Mouse (Mus musculus): ENCODE data around the gene Gm10134.

Gene Gm10134

GRCm38 (mm10) chr2:28532938-28533771, 27.3 kb downstream of the Gm10134 start:
- peak; percentile 89 for DNase-seq (ENCODE audit: low spot score)

GRCm38 (mm10) chr2:28533901-28534435, 28.1 kb downstream of the Gm10134 start:
- no peak for DNase-seq (ENCODE audit: low spot score)

GRCm38 (mm10) chr2:28534436-28535262, 28.8 kb downstream of the Gm10134 start:
- no peak for DNase-seq (ENCODE audit: low spot score)

GRCm38 (mm10) chr2:28535263-28535540, 29.3 kb downstream of the Gm10134 start:
- DNase-seq (ENCODE audit: low spot score), result no peak

- DNase-seq (ENCODE audit: low spot score), result no peak
Observed at GRCm38 (mm10) chr2:28535650-28536049, 29.8 kb downstream of the Gm10134 start.

GRCm38 (mm10) chr2:28536166-28536565, 30.3 kb downstream of the Gm10134 start:
- peak; percentile 63 for DNase-seq (ENCODE audit: low spot score)

- no peak for DNase-seq (ENCODE audit: low spot score)
Observed at GRCm38 (mm10) chr2:28536766-28537633, 31.1 kb downstream of the Gm10134 start.

- no peak for DNase-seq (ENCODE audit: low spot score)
Observed at GRCm38 (mm10) chr2:28537634-28537920, 31.7 kb downstream of the Gm10134 start.

GRCm38 (mm10) chr2:28537995-28538816, 32.3 kb downstream of the Gm10134 start:
- DNase-seq (ENCODE audit: low spot score), result no peak

GRCm38 (mm10) chr2:28538817-28539128, 32.9 kb downstream of the Gm10134 start:
- no peak for DNase-seq (ENCODE audit: low spot score)

- DNase-seq (ENCODE audit: low spot score), result peak; percentile 66
Observed at GRCm38 (mm10) chr2:28539206-28539605, 33.3 kb downstream of the Gm10134 start.

- no peak for DNase-seq (ENCODE audit: low spot score)
Observed at GRCm38 (mm10) chr2:28539949-28540348, 34.1 kb downstream of the Gm10134 start.

GRCm38 (mm10) chr2:28540587-28541227, 34.8 kb downstream of the Gm10134 start:
- no peak for DNase-seq (ENCODE audit: low spot score)

- DNase-seq (ENCODE audit: low spot score), result no peak
Observed at GRCm38 (mm10) chr2:28543894-28544293, 38.0 kb downstream of the Gm10134 start.

- DNase-seq (ENCODE audit: low spot score), result no peak
Observed at GRCm38 (mm10) chr2:28545976-28546375, 40.1 kb downstream of the Gm10134 start.

- no peak for DNase-seq (ENCODE audit: low spot score)
Observed at GRCm38 (mm10) chr2:28546560-28546959, 40.7 kb downstream of the Gm10134 start.

GRCm38 (mm10) chr2:28547237-28548172, 41.6 kb downstream of the Gm10134 start:
- DNase-seq (ENCODE audit: low spot score), result peak; percentile 93

GRCm38 (mm10) chr2:28549157-28549556, 43.3 kb downstream of the Gm10134 start:
- no peak for DNase-seq (ENCODE audit: low spot score)

GRCm38 (mm10) chr2:28552301-28552700, 46.4 kb downstream of the Gm10134 start:
- DNase-seq (ENCODE audit: low spot score), result no peak

Measured in testis, postnatal 10 days (tissue).